Mouse (Mus musculus) spleen, adult 2 months (tissue): ENCODE data around the gene Intu. TPM values are rescaled to one million over a fixed set of nuclear protein-coding genes. Genes with fewer than 3 reads are reported as not detected.

Experiments
- DNase-seq, 2 experiments: peaks; one replicate each; pipeline versions ENCODE4 v3.0.0 to v3.0.0-alpha.2; 2012 to 2021; ENCODE audit warnings: low spot score in 2 of 2, low read depth in 1 of 2
- H3K27ac ChIP-seq: fragments of 200-500 bp; 2 replicates; pipeline ENCODE4 v1.5.1; 2012; ENCODE audit warnings: low read length, inconsistent platforms; ENCODE audit not compliant: insufficient read depth
- H3K27me3 ChIP-seq: fragments of 200-500 bp; 2 replicates; pipeline ENCODE4 v1.6.1; 2012; ENCODE audit warnings: mild to moderate bottlenecking, moderate library complexity, low read length, inconsistent platforms; ENCODE audit not compliant: control insufficient read depth, insufficient read depth
- H3K36me3 ChIP-seq: fragments of 200-500 bp; 2 replicates; pipeline ENCODE4 v1.6.1; 2012; ENCODE audit warnings: mild to moderate bottlenecking, low read length, inconsistent platforms; ENCODE audit not compliant: control insufficient read depth, insufficient read depth
- H3K4me1 ChIP-seq: fragments of 200-500 bp; 2 replicates; pipeline ENCODE4 v1.6.1; 2011; ENCODE audit warnings: inconsistent platforms; ENCODE audit not compliant: control insufficient read depth, insufficient read depth, insufficient read length
- H3K4me3 ChIP-seq: fragments of 200-500 bp; 2 replicates; pipeline ENCODE4 v1.5.1; 2011; ENCODE audit warnings: mild to moderate bottlenecking, inconsistent platforms; ENCODE audit not compliant: insufficient read depth, insufficient read length; ENCODE audit errors: extremely low read depth
- CTCF ChIP-seq: fragments of 200-500 bp; IDR thresholded peaks from 2 replicates; pipeline ENCODE4 v1.5.1; 2011; ENCODE audit warnings: mild to moderate bottlenecking, inconsistent platforms; ENCODE audit not compliant: insufficient read depth, insufficient read length, insufficient replicate concordance; ENCODE audit errors: extremely low read depth
- POLR2A ChIP-seq: fragments of 200-500 bp; IDR thresholded peaks from 2 replicates; pipeline ENCODE4 v1.6.1; 2011; ENCODE audit warnings: low read depth, low read length, inconsistent platforms
- WGBS: fragments of 180-500 bp; shearing (Covaris S2); methylation state at CpG from one replicate; pipeline ENCODE4 v1.1.7; 2018; 5-methylcytosine and 5-hydroxymethylcytosine counted together
- polyA plus RNA-seq: library from polyadenylated mRNA; depleted of rRNA; stranded (reverse); fragments of >200 nt; gene quantifications from 2 replicates; pipeline ENCODE4 v1.2.3, GENCODE M21; 2012

The Intu gene
- polyA plus RNA-seq, 1 experiment, result 0.81 TPM

- Histone ChIP-seq H3K27me3 (no peaks in the 10 kb centered on the region), H3K4me3 (no peak overlapping the region), H3K4me1 (no peaks in the 10 kb centered on the region), H3K27ac (no peak overlapping the region), H3K36me3 (no peaks in the 10 kb centered on the region)
- TF ChIP-seq POLR2A (no peak), CTCF (no peak)
- 79% methylated on average over 7 of the region's 7 CpGs for WGBS
- DNase-seq, result no peak
These were observed 162.9 kb downstream of the Intu start for GRCm38 (mm10) chr3:40693960-40694359.

GRCm38 (mm10) chr3:40694438-40694837, 163.4 kb downstream of the Intu start:
- Histone ChIP-seq H3K36me3 (no peaks in the 10 kb centered on the region), H3K27me3 (no peaks in the 10 kb centered on the region), H3K4me3 (no peak overlapping the region), H3K27ac (no peak overlapping the region), H3K4me1 (no peaks in the 10 kb centered on the region)
- WGBS, result 15% methylated on average over 2 of the region's 2 CpGs
- no peak for DNase-seq
- TF ChIP-seq POLR2A, result no peak
- TF ChIP-seq CTCF, result no peak

DNA sequence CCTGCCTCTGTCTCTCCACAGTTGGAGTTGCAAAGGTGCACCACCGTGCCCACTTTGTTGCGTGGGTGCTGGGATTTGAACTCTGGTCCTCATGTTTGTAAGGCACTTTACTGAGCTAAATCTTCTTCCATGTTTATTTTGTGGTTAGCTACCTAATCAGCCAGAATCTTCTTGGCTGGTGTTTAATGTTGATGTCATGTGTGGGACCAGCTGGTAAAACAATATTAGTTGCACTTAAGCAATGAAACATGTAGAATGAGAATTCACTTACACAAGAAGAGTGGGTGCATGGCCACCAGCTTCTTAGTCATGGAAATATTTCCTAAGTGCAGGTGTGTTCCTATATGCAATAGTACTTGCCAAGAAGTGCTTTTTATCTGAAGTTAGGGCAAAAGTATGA, 164.1 kb downstream of the Intu start:
- H3K27ac ChIP-seq, result no peak overlapping the region
- TF ChIP-seq CTCF, result no peak
- no peak for TF ChIP-seq POLR2A
- WGBS, result 95% methylated on average over 2 of the region's 2 CpGs
- no peaks in the 10 kb centered on the region for H3K27me3 ChIP-seq
- no peaks in the 10 kb centered on the region for H3K36me3 ChIP-seq
- no peaks in the 10 kb centered on the region for H3K4me1 ChIP-seq
- DNase-seq, result no peak
- H3K4me3 ChIP-seq, result no peak overlapping the region

- Histone ChIP-seq H3K36me3 (no peaks in the 10 kb centered on the region), H3K4me1 (no peaks in the 10 kb centered on the region), H3K27ac (no peak overlapping the region), H3K4me3 (no peak overlapping the region), H3K27me3 (no peaks in the 10 kb centered on the region)
- DNase-seq, result no peak
- 66% methylated on average over 3 of the region's 3 CpGs for WGBS
- TF ChIP-seq POLR2A, result no peak
- TF ChIP-seq CTCF, result no peak
These were observed 167.7 kb downstream of the Intu start for GRCm38 (mm10) chr3:40698834-40699233.

DNA sequence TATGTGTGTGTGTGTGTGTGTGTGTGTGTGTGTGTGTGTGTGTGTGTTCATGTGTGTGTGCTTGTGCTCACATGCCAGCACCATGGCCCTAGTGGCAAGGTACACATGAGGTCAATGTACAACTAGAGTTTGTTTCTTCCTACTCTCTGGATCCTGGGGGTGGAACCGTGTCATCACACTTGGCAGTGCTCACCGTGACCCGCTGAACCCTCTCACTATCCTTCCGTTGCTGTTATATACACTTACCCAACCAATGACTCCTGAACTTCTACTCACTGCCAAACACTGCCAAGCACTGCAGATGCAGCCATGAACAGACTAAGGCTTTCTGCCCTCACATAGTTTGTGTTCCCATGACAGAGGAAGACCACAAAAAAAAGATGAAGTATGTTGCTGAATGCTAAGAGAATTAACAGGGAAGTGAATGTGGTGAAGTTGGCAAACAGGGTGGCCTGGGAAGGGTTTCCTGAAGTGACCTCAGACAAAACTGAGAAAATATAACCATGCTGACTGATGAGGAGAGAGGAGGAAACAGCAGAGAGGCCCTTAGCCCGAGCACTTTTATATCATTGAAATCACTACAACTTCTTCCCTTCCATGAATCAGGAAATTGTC, 173.8 kb downstream of the Intu start:
- TF ChIP-seq POLR2A, result no peak
- no peak for TF ChIP-seq CTCF
- DNase-seq, result no peak
- Histone ChIP-seq H3K27me3 (no peaks in the 10 kb centered on the region), H3K4me3 (no peak overlapping the region), H3K27ac (no peak overlapping the region), H3K4me1 (peaks cover 2% of the 10 kb centered on the region; the same call in 1 of the 2 replicates), H3K36me3 (no peaks in the 10 kb centered on the region)
- WGBS, result 46% methylated on average over 5 of the region's 5 CpGs

DNA sequence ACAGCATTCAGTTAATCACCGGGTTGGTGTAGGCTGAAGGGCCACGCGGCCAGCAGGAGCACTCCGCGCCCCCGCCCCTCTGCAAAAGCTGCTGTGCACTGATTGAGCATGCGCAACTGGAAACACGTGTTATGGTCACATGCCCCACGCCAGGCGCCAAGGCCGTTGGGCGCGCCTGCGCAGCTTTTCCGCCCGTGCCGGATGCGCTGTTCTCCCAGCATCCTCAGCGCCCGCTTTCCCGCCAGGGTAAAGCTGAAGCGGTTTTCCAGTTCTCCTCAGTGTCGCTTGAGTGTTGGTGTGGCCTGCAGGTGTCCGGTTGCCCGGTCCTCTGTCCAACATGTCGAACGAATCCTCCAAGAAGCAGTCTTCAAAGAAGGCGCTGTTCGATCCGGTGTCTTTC, 177.6 kb downstream of the Intu start, which contains the start of gene Slc25a31:
TSS of gene Slc25a31 (plus strand) at position 201 of the 400 bp plus-strand sequence.
- Histone ChIP-seq H3K4me3 (no peak within 1 kb of the TSS), H3K27ac (no peak within 1 kb of the TSS), H3K4me1 (peaks cover 2% of the 10 kb centered on the region; the same call in 1 of the 2 replicates), H3K36me3 (no peaks in the 10 kb centered on the region), H3K27me3 (no peaks in the 10 kb centered on the region)
- TF ChIP-seq CTCF (no peak), POLR2A (no peak)
- DNase-seq, result no peak
- WGBS, result 95% methylated on average over 30 of the region's 30 CpGs

DNA sequence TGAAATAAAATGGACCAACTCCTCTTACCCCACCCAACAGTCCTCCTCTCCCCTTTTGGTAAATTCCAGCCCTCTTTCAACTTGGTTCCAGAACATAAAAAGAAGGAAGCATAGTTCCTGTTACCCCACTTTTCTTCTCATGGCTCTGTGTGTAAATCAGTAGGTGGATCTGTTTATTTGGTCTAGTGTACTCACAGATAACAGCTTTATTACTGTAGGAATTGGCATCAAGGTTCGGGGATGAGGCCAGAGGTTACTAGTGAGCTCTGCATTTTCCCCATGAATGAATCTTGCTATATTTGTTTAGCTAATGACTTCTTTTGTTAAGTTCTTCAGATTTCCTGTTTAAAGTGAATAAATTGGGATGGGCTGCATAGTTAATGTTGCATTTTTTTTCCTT, 185.0 kb downstream of the Intu start:
- H3K27me3 ChIP-seq, result no peaks in the 10 kb centered on the region
- no peaks in the 10 kb centered on the region for H3K4me1 ChIP-seq
- WGBS, result 80% methylated on average over 1 of the region's 1 CpGs
- H3K27ac ChIP-seq, result no peak overlapping the region
- TF ChIP-seq POLR2A (no peak), CTCF (no peak)
- no peaks in the 10 kb centered on the region for H3K36me3 ChIP-seq
- no peak for DNase-seq
- H3K4me3 ChIP-seq, result no peak overlapping the region

GRCm38 (mm10) chr3:40719022-40719421, 187.9 kb downstream of the Intu start:
- TF ChIP-seq POLR2A, result no peak
- no peak for TF ChIP-seq CTCF
- no peaks in the 10 kb centered on the region for H3K36me3 ChIP-seq
- no peaks in the 10 kb centered on the region for H3K4me1 ChIP-seq
- no peak overlapping the region for H3K4me3 ChIP-seq
- no peaks in the 10 kb centered on the region for H3K27me3 ChIP-seq
- no peak for DNase-seq
- 89% methylated on average over 3 of the region's 3 CpGs for WGBS
- no peak overlapping the region for H3K27ac ChIP-seq
